Mouse (Mus musculus): Measurements from ENCODE around the gene Naxd.
"Not testable (repeated sequence)": the region's sequence is repeated elsewhere in the genome, so short reads cannot be mapped to it uniquely, and the experiment has no call there.

Naxd gene

DNA sequence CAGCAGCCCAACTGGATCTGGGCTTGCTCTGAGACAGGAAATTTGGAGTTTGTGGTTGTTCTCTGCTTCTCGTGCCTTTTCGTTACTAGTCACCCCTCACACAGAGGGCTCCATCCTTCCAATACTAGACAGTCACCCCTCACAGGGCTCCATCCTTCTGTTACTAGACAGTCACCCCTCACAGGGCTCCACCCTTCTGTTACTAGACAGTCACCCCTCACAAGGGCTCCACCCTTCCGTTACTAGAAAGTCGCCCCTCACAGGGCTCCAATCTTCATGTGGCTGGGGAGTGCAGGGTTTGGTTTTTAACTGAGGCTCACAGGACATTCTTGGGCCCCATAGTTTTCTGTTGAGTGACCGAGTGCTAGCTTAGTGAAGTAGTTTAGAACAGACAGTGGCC is 15.9 kb downstream of the Naxd start:
- DNase-seq (ENCODE audit: low spot score) = no peak

DNA sequence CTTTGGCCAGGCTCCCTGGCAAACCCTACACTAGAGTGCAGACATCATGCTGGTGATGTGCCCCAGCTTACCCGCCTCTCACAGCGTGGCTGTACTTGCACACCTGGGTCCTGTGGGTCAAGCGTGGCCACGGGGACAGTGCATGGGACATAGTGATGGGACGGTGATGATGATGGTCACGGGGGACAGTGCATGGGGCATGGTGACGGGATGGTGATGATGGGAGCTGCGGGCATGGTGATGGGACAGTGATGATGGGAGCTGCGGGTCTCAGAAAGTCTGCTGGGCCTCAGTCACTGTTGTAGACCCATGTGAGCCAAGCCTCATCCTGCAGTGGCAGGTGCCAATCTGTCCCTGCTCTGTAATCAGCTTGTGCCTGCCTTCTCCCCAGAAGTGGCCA is 19.0 kb downstream of the Naxd start:
- DNase-seq (ENCODE audit: low spot score) = no peak

DNA sequence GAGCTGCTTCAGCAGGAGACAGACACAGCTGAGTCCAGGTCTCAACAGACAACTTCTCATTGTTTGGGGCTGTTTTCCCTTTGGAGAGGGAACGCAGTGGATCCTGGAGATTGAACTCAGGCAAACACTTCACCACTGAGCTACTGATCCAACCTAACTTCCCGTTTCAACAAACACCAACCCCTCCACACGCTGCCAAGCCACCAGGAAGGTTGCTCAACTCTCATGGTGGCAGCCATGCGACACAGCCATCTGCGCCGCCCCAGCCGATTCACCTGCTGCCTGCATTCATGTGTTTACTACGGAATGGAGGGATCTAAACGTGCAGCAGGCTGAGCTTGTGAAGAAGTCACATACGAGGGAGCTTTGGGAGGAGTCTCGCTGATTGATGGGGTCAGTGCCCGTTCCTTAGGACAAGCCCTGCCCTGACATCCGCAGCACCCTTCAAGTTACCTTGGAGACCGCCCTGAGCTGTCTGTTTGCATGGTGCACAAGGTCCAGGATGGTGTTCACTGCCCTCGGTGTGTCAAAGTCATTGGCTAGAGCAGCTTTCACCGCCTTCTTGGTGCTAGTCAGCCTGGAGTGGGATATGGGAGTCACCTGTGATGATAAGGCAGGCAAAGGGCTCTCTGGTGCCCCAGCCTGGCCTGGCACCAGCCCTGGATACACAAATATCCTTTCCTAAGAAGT is 20.2 kb downstream of the Naxd start:
- no peak for DNase-seq (ENCODE audit: low spot score)

DNA sequence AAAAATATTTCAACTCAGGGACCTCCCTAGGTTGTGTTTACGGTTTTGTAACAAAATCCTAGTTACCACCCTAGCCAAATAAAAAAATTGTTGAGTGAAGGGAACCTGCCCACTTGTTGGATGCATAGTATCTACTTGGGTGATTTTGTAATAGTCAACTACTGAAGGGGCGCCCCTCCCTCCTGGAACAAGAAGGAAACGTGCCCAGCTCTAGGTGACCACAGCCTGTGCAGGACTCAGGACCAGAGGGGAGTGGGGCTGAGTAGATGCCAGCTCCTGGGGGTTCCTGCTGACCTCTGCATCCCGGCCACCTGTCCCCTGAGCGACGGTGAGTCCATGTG is 20.7 kb downstream of the Naxd start:
- no peak for DNase-seq (ENCODE audit: low spot score)

DNA sequence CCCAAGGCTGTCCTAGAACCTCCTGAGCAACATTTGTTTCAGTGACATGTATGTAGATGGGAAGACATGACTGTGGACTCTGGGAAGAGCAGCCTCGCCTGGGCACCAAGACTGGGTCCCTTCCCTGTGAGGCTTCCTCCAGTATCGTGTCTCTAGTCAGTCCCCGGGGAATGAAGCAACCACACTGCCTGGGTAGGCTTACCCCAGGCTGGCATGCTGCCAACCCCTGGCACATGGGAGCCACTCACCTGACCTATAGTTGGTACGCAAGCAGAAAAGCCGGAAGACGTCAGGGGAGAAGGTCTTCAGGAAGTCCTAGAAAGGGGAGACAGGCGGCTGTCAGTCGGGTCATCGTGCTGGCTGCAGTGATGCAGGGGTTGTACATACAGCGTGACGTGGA is 21.4 kb downstream of the Naxd start:
- DNase-seq (ENCODE audit: low spot score) = no peak

DNA sequence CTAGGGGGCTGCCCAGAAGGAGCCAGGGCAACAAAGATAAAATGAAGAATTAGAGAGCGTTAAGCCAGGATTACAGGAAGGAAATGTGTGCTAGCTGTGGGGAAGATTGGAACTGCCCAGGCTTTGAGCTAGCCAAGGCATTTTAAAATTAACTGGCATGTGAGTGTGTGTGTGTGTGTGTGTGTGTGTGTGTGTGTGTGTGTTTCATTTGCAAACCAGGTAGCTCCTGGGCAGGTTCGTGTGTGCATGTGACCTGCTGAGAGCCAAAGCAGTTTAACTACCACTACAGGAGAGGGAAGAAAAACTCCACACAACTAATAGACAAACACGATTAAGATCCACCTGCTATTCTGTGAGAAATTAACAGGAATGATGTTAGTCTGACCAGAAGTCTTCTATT is 26.0 kb downstream of the Naxd start:
- DNase-seq (ENCODE audit: low spot score) = no peak

DNA sequence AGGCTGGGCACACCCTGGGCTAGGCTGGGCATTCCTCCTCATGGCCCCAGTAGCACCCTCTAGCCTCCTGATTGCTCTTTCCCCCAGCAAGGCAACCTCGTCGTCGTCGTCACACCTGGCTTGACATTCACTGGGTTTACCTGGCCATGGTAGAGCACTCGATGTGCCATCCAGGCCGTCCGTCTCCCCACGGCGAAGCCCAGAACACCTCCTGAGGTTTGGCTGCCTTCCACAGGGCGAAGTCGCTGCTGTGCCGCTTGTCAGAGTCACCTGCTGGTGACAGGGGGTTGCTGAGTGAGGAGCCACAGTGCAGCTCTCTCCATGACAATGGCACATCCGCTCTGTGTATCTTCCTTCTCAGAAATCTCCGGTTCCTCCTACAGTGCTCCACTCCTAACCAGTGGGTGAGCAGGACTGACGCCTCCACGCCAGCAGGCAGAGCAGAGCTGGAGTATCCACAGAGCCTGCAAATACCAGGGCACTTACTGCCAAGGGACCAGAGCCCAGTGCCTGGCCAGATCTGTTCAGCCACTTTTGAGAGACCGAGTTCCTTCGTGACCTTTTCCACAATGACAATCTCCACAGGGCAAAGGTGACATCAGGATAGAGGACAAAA is 33.0 kb downstream of the Naxd start:
- no peak for DNase-seq (ENCODE audit: low spot score)

DNA sequence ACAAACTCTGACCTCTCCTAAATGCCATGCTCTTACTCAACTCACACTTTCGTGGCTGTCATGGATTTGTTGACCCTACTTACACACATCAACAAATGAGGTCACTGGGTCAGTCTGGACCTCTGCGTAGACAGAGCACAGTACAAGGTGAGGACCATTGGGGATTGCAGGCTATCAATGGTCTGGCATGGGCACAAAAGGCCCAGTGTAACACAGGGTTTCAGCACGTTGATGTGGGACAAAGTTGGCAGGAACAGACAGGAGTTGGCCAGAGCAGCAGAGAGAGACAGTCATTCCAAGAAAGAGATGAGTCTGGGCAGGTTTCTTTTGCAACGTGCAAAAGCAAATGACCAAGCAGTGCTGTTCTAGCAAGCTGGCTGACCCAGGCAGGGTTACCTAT is 33.5 kb downstream of the Naxd start:
- DNase-seq (ENCODE audit: low spot score) = no peak

DNA sequence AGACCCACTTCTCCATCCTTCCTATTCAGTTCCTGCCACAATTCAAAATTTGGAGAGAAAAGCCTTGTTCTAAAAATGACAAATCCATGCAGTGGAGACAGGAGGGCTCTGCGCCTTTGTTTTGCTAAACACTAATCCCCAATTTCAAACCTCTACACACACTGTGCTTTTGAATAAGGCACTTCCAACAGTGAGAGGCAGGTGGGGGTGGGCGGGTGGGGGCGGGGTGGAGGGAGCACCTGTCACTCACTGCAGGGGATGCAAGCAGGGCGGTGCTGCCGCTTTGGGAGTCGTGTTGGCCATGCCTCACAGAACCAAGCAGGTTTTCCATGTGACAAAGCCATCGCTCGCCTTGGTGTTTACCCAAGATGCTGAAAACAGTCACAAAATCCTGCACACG is 37.2 kb downstream of the Naxd start:
- no peak for DNase-seq (ENCODE audit: low spot score)

DNA sequence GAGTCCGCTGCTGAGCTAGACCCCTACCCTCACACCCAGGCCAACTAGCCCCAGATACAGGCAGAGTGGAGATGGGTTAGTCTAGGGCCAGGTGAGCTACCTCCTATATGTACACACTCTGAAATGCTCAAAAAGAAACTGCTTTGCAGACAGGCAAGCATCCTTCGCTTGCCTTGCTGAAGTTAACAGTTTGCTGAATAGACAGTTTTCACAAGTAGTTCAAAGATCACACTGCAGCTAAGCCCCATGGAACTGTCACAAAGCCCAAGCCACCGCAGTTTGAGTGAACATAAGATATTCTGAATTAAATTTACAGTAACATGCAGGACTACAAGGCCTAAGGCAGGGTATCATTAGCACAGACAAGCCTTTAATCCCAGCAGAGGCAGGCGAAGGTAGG is 41.7 kb downstream of the Naxd start:
- no peak for DNase-seq (ENCODE audit: low spot score)

DNA sequence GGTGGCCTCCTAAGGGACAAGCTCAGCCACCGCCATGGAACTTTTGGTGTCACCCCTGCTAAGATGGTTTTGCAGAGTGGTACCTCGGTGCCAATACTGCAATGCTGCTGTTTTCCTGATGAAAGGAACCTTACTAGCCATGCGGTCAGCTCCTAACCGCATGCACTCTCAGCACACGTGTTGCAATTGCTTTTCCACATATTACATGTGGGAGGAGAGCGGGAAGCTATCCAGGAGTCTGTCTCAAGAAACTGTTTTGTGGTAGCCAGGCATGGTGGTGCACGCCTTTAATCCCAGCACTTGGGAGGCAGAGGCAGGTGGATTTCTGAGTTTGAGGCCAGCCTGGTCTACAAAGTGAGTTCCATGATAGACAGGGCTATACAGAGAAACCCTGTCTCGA is 42.9 kb downstream of the Naxd start:
- DNase-seq (ENCODE audit: low spot score) = no peak

DNA sequence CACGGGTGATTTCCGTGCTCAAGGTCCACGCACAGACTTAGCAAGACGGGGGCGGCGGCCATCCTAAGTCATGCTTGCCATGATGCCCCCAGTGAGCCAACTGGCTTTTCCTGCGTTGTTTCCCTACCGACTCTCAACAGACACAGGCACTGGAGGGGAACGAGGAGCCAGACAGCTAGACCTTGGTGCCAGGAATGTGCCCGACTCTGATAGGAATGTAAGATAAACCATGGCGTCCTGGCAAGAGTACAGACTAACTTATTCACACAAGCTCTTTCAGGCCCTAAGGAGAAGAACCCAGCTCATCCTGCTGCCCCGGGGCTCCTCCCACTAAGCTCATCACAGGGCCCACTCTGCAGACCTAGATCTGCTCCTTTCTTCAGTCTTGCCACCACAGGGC is 44.7 kb downstream of the Naxd start:
- no peak for DNase-seq (ENCODE audit: low spot score)

DNA sequence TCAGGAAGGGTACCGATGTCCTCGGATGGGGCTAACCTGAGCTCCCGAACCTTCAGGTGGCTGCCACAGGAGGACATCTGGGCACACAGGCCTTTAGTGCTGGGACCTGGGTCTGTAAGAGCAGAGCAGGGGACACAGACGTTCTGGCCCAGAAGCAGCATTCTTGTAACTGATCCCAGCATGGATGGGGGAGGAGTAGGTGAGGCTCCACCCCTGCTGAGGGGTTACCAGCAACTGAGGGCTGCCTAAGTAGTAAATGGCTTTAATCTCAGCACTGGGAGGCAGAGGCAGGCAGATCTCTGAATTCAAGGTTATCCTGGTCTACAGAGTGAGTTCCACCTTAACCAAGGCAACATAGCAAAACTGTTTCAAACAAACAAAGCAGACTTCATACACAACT is 45.6 kb downstream of the Naxd start:
- no peak for DNase-seq (ENCODE audit: low spot score)

DNA sequence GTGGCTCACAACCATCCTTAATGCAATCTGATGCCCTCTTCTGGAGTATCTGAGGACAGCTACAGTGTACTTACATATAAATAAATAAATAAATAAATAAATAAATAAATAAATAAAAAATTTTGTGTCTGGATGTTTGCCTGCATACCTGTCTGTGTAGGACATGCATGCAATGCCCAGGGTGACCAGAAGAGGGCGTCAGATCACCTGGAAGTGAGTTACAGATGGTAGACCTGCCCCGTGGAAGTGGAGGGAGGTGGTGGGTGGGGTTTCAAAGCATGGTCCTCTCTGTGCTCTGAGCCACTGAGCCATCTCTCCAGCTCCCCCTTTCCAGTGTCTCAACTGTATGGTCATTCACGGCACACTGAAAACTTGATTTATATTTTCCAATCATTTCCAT is 47.1 kb downstream of the Naxd start:
- DNase-seq (ENCODE audit: low spot score) = no peak

DNA sequence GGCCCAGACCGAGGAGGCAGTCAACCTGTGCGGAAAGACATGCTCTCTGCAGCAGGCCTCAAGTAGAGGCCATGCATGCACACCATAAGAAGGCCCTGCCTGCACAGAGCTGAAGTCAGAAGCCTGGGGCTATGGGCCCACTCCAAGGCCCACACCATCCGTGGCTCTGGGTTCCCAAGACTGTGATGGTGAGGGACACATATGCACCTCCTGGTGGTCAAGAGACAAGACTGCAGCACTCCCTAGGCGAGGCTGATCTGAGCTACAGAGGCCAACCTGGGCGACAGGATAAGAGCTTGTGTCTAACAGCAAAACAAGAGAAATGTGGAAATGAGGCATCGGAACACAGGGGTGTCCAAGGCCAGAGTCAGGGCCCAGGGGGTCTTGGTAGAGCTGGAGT is 49.8 kb downstream of the Naxd start:
- DNase-seq (ENCODE audit: low spot score) = no peak

DNA sequence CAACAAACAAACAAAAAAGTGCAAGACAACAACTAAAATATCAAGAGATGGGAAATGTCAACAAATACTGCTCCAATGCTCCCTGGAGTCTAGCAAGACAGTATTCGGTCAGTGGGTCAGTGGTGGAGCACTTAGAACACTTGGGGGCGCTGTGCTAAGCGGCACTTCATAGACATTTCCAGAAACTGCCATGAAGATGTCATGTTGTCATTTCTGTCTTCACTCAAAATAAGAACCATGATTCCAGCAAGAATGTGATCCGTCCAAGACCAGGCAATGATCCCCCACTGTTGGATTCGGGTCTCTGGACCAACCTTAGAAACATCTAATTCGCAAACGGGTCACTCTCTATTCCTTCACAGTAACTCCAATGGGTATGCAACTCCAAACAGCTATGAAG is 52.4 kb downstream of the Naxd start:
- DNase-seq (ENCODE audit: low spot score) = no peak

DNA sequence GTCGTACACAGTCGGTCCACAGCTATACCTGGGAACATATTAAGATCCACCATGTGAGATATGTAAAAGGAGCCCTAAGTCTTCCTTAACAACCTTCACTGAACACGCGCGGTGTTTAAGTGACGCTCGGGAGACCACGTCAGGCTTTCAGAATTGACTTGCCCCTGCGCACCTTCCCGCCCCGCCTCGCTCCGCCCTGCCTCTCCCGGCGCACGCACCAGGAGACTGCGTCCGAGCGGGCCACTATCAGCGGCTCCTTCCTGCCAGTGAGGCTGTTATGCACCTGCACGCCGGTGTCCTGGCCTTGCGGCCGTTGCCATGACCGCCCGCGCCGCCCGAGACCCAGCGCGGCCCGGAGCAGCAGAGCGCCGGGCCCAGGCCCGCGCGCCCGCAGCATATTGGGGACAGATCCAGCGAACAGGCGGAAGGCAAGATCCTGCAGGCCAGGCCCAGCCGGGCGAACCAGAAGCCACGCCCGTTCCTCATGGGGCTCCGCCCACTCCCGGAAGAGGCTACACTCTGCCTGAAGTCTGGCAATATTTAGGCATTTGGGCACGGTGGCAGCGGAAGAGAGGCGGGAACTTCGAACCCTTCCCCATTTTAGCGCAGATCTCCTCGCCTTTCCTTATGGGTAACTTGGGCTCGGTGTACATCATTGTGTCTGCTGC is 53.1 kb downstream of the Naxd start, which contains the start of gene Cars2:
Gene Cars2, minus strand, starts transcription at position 503 of the 668 bp plus-strand sequence.
- DNase-seq (ENCODE audit: low spot score) = peak; percentile 66

DNA sequence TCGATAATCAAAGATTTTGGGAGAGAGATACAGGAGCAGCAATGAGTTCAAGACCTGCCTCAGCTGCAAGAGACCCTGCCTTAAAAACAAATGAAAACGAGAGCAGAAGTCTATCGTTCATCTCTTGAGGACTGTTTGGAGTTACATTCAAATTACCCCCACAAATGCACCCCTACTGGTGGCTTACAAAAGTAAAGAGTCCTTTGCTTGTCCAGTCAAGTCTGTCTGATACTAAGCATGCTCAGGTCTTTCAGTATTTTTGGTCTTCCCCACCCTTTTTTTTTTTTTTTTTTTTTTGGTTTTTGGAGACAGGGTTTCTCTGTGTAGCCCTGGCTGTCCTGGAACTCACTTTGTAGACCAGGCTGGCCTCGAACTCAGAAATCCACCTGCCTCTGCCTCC is 54.2 kb downstream of the Naxd start:
- not testable (repeated sequence) for DNase-seq (ENCODE audit: low spot score)

DNA sequence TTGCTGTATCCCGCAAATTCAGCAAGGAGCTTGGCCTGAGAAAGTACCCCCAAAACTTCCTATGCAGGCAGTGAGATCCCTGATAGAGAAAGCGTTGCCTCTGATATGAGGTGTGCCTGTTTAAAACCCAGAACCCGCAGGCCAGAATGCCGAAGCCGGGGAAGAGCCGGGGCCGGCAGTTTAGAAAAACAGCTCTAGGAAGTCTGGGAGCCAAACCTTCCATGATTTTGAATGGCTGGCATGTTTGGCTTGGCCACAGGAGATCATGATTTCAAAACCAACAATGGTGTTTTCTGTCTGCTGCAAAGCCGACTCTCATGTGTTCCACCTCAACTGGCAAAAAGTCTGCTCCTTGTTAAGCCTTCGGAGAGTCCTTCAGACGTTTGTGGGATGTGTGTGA is 55.1 kb downstream of the Naxd start:
- no peak for DNase-seq (ENCODE audit: low spot score)

DNA sequence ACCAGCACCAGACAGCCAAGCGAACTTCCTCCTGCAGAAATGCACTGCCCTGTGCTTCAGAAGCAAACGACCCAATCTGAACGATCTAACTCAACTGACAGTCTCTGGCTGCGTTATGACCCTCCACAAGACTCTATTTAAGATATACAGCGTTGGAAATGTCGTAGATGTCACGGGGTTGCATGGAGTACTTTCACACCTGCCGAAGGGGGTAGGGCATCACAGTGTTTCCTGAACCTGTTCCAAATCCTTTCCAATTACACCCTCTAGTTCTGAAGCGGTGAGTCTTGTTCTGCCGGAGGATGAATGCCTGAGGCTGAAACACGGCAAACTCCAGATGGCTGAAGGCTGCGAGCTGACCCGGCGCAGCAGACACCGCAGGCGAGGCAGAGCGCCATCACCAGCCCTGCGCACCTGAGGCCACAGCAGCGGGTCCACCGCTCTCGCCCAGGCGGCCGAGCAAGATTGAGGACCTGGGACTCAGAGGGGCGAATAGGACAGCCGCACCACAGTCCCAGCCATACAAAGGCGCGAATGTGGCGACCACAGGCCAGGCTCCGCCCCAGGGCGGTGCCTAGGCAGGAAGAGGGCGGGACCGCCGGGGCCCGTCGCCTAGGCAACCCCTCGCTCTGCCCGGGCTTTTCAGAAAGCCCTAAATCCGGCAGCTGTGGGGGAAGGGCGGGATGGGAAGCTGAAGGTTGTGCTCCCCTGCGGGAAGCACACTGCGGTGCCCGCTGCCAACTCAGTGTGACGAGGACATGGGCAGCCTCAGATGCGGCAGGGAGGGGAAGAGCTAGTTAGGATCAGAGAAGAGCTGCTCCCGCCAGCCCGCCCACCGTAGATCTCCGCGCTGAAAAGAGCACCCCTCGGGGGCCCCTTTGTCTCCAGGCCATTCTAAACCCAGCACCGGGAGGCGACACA is 57.8 kb downstream of the Naxd start, which contains the start of gene Ing1:
Gene Ing1, plus strand, starts transcription at position 773 of the 921 bp plus-strand sequence.
- peak; percentile 89 for DNase-seq (ENCODE audit: low spot score)

DNA sequence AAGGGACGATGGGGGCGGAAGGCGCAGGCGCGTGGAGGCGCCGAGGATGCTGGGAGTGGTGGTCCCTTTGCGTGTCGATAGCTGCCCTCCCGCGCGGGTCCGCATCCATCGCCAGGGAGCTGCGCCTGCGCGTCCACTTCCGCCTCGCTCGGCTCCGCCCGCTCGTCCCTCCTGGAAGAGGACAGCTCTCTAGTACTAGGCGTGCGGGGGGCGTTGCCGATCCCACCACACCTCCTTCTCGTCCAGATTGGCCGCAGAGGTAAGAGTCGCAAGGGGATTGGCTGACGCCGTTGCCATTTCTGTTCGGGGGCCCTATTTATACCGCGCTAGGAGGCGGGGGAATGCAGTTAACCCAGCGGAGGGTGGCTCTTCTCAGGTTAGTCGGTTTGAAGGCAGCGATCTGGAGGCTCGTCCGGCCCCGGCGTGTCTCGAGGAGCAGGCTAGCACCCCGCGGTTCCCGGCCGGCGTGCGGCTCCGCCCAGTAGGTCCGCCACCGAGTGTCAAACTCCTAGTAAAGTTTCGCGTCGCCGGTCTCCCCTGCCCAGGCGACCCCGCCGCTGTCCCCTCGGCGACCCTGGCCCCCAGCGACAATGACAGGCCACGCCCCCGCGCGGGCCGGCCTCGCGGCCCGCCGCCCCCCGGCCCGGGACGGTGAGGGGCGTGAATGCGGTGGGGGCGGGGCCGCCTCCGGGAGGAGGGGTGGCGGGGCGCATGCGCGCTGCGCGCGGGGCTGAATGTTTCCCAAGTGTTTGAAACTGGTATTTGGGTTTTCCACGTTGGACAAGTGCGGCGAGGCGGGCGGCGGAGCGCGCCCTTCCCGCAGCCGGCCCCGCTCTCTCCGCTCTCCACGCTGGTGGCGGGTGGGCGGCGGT is 58.6 kb downstream of the Naxd start:
- DNase-seq (ENCODE audit: low spot score) = peak; percentile 93
